Mouse (Mus musculus): ENCODE measurements around the gene Aox1.
"Not testable (repeated sequence)": the region's sequence is repeated elsewhere in the genome, so short reads cannot be mapped to it uniquely, and the experiment has no call there.

GRCm38 (mm10) chr1:58006388-58006787, 23.3 kb upstream of the Aox1 start:
- TF ChIP-seq EP300 (optimal IDR thresholded peaks at IDR 0.05); CTCF (IDR thresholded peaks at IDR 0.05; ENCODE audit: low read depth): not testable (repeated sequence)

Data from stomach, postnatal 0 days (tissue).